Mouse (Mus musculus): Measurements from ENCODE around the gene Slc25a33. TPM values are rescaled to one million over a fixed set of nuclear protein-coding genes. Genes with fewer than 3 reads are reported as not detected.
A peak's percentile ranks its signal among the peaks of the same experiment; 100 is the strongest.

Gene Slc25a33
- polyA plus RNA-seq, 1 experiment, result 16.8 TPM

- no peaks in the 10 kb centered on the region for H3K36me3 ChIP-seq (ENCODE audit: control insufficient read depth, insufficient read depth, low read length)
Measured at GRCm38 (mm10) chr4:149728810-149729209, 45.3 kb downstream of the Slc25a33 start.

GRCm38 (mm10) chr4:149727636-149728035, 46.4 kb downstream of the Slc25a33 start:
- Histone ChIP-seq H3K27ac (ENCODE audit: insufficient read depth, low read depth, low read length) (no peak overlapping the region), H3K4me3 (ENCODE audit: insufficient read depth, low read depth, low read length) (no peak overlapping the region), H3K36me3 (ENCODE audit: control insufficient read depth, insufficient read depth, low read length) (no peaks in the 10 kb centered on the region), H3K4me1 (ENCODE audit: control insufficient read depth, insufficient read depth, low read length) (no peaks in the 10 kb centered on the region), H3K27me3 (replicated peaks; ENCODE audit: control insufficient read depth, insufficient read depth, low read length) (no peaks in the 10 kb centered on the region)
- 96% methylated on average over 5 of the region's 5 CpGs for WGBS
- no peak for DNase-seq
- TF ChIP-seq POLR2A (IDR thresholded peaks at IDR 0.05; ENCODE audit: low read depth, low read length) (no peak), CTCF (conservative IDR thresholded peaks at IDR 0.05; ENCODE audit: insufficient read depth, insufficient read length, low read depth, low read length) (no peak)

More at GRCm38 (mm10) chr4:149728810-149729209, 45.3 kb downstream of the Slc25a33 start:
- no peak for TF ChIP-seq POLR2A (IDR thresholded peaks at IDR 0.05; ENCODE audit: low read depth, low read length)
- TF ChIP-seq CTCF (conservative IDR thresholded peaks at IDR 0.05; ENCODE audit: insufficient read depth, insufficient read length, low read depth, low read length), result no peak
- no peaks in the 10 kb centered on the region for H3K27me3 ChIP-seq (replicated peaks; ENCODE audit: control insufficient read depth, insufficient read depth, low read length)
- peak overlapping the region; percentile 18; the same call in 1 of the 2 replicates for H3K4me3 ChIP-seq (ENCODE audit: insufficient read depth, low read depth, low read length)
- H3K4me1 ChIP-seq (ENCODE audit: control insufficient read depth, insufficient read depth, low read length), result no peaks in the 10 kb centered on the region
- 65% methylated on average over 8 of the region's 8 CpGs for WGBS
- H3K27ac ChIP-seq (ENCODE audit: insufficient read depth, low read depth, low read length), result no peak overlapping the region
- DNase-seq, result peak; percentile 62

DNA sequence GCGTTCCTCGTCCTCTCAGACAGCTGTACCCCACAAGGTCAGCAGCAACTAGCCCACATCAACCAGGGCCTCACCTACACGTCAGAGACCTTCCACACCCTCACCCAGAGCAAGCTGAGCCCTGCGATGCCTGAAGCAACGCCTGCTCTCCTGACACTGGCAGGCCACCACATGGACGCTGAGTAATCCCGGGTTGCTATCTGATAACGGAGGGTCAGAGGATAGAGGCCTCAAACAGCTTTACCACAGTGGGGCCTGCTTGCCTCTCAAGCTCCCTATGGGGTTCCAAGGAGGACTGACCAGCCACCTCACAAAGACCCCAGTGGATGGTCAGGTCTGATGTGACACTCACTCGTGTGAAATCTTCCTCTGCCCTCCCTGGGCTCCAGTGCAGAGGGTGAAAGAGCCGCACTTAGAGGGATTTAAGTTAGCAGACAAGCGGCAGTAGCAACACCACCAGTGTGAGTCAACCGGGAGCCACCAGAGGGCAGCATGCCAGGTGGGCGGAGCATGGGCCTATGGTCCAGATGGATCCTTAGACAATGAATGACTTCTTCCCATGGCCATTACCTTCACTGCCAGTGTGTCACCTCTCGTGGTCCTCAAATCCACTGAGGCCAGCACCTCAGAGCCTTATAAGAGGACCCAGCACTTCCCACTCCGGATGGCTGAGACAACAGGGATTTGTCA, 48.3 kb downstream of the Slc25a33 start:
- peak; percentile 68 for TF ChIP-seq CTCF (conservative IDR thresholded peaks at IDR 0.05; ENCODE audit: insufficient read depth, insufficient read length, low read depth, low read length)
- no peak for TF ChIP-seq POLR2A (IDR thresholded peaks at IDR 0.05; ENCODE audit: low read depth, low read length)
- Histone ChIP-seq H3K4me1 (ENCODE audit: control insufficient read depth, insufficient read depth, low read length) (no peaks in the 10 kb centered on the region), H3K27me3 (replicated peaks; ENCODE audit: control insufficient read depth, insufficient read depth, low read length) (no peaks in the 10 kb centered on the region), H3K27ac (ENCODE audit: insufficient read depth, low read depth, low read length) (no peak overlapping the region), H3K4me3 (ENCODE audit: insufficient read depth, low read depth, low read length) (no peak overlapping the region), H3K36me3 (ENCODE audit: control insufficient read depth, insufficient read depth, low read length) (no peaks in the 10 kb centered on the region)
- DNase-seq, result peak; percentile 89
- 66% methylated on average over 15 of the region's 15 CpGs for WGBS

GRCm38 (mm10) chr4:149724916-149725470, 49.1 kb downstream of the Slc25a33 start:
- H3K27ac ChIP-seq (ENCODE audit: insufficient read depth, low read depth, low read length), result no peak overlapping the region
- H3K4me1 ChIP-seq (ENCODE audit: control insufficient read depth, insufficient read depth, low read length), result no peaks in the 10 kb centered on the region
- 87% methylated on average over 17 of the region's 17 CpGs for WGBS
- H3K27me3 ChIP-seq (replicated peaks; ENCODE audit: control insufficient read depth, insufficient read depth, low read length), result no peaks in the 10 kb centered on the region
- no peak for DNase-seq
- no peak overlapping the region for H3K4me3 ChIP-seq (ENCODE audit: insufficient read depth, low read depth, low read length)
- no peak for TF ChIP-seq CTCF (conservative IDR thresholded peaks at IDR 0.05; ENCODE audit: insufficient read depth, insufficient read length, low read depth, low read length)
- no peak for TF ChIP-seq POLR2A (IDR thresholded peaks at IDR 0.05; ENCODE audit: low read depth, low read length)
- H3K36me3 ChIP-seq (ENCODE audit: control insufficient read depth, insufficient read depth, low read length), result no peaks in the 10 kb centered on the region

GRCm38 (mm10) chr4:149723855-149724731, 50.0 kb downstream of the Slc25a33 start:
- DNase-seq, result peak; percentile 77
- no peaks in the 10 kb centered on the region for H3K36me3 ChIP-seq (ENCODE audit: control insufficient read depth, insufficient read depth, low read length)

GRCm38 (mm10) chr4:149723021-149723390, 51.1 kb downstream of the Slc25a33 start:
- TF ChIP-seq CTCF (conservative IDR thresholded peaks at IDR 0.05; ENCODE audit: insufficient read depth, insufficient read length, low read depth, low read length) (no peak), POLR2A (IDR thresholded peaks at IDR 0.05; ENCODE audit: low read depth, low read length) (no peak)
- H3K4me1 ChIP-seq (ENCODE audit: control insufficient read depth, insufficient read depth, low read length), result no peaks in the 10 kb centered on the region
- WGBS, result 90% methylated on average over 12 of the region's 12 CpGs
- H3K36me3 ChIP-seq (ENCODE audit: control insufficient read depth, insufficient read depth, low read length), result no peaks in the 10 kb centered on the region
- no peak overlapping the region for H3K4me3 ChIP-seq (ENCODE audit: insufficient read depth, low read depth, low read length)
- H3K27ac ChIP-seq (ENCODE audit: insufficient read depth, low read depth, low read length), result no peak overlapping the region
- no peak for DNase-seq
- no peaks in the 10 kb centered on the region for H3K27me3 ChIP-seq (replicated peaks; ENCODE audit: control insufficient read depth, insufficient read depth, low read length)

More at GRCm38 (mm10) chr4:149723855-149724731, 50.0 kb downstream of the Slc25a33 start:
- WGBS, result 76% methylated on average over 17 of the region's 17 CpGs
- no peak overlapping the region for H3K27ac ChIP-seq (ENCODE audit: insufficient read depth, low read depth, low read length)
- no peaks in the 10 kb centered on the region for H3K27me3 ChIP-seq (replicated peaks; ENCODE audit: control insufficient read depth, insufficient read depth, low read length)
- no peak for TF ChIP-seq POLR2A (IDR thresholded peaks at IDR 0.05; ENCODE audit: low read depth, low read length)
- TF ChIP-seq CTCF (conservative IDR thresholded peaks at IDR 0.05; ENCODE audit: insufficient read depth, insufficient read length, low read depth, low read length), result peak; percentile 92
- H3K4me3 ChIP-seq (ENCODE audit: insufficient read depth, low read depth, low read length), result no peak overlapping the region
- H3K4me1 ChIP-seq (ENCODE audit: control insufficient read depth, insufficient read depth, low read length), result no peaks in the 10 kb centered on the region

Data from kidney, adult 2 months (tissue).